Mouse (Mus musculus): ENCODE results near the gene Hdgfl3. TPM values are rescaled to one million over a fixed set of nuclear protein-coding genes. Genes with fewer than 3 reads are reported as not detected.

Hdgfl3 gene
- not detected in 2 replicates for polyA plus RNA-seq (2012)

GRCm38 (mm10) chr7:81934267-81934745 lies at the start of gene Hdgfl3:
TSS of gene Hdgfl3 (minus strand) at chr7:81934473.
- TF ChIP-seq GATA1 (IDR thresholded peaks at IDR 0.05; ENCODE audit: low read length) = no peak

GRCm38 (mm10) chr7:81983651-81984050 lies 49.4 kb upstream of the Hdgfl3 start:
- TF ChIP-seq GATA1 (IDR thresholded peaks at IDR 0.05; ENCODE audit: low read length) = no peak

DNA sequence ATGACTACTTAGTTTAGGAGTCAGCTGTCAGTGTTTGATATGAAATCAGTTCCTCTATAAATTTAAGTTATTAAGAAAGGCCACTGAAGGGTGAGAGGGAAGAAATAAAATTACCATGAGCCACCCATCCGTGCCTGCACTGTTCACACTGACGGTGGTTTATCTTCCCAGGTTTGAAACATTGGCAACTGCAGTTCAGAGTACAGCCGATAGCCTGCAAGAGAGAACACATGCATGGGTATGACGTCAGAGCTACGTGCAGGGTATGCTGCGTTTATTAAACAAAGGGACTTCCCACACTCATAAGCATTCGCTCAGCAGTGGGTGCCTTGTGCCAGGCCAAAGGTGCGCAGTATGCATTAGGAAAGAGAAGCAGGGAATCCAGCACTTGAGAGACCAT lies 44.0 kb upstream of the Hdgfl3 start:
- no peak for TF ChIP-seq GATA1 (IDR thresholded peaks at IDR 0.05; ENCODE audit: low read length)

DNA sequence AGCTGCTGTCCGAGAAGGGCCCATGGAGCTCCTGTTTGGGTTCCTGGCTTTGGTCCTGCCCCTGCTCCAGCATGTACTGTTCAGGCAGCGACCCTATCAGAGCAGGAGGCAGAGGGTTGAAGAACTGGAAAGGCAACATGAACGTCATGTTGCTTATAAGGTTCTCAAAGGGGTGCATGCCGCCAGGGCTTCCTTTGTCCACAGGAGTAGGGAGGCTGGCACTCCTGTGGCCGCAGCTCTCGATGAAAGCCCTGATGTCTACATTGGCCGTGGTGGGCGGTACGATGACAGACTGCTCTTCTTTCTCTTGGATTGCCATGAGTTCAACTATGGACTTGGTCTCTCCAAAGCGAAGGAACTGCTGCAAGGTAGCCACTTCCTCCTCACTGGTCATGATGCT lies 40.3 kb upstream of the Hdgfl3 start:
- no peak for TF ChIP-seq GATA1 (IDR thresholded peaks at IDR 0.05; ENCODE audit: low read length)

DNA sequence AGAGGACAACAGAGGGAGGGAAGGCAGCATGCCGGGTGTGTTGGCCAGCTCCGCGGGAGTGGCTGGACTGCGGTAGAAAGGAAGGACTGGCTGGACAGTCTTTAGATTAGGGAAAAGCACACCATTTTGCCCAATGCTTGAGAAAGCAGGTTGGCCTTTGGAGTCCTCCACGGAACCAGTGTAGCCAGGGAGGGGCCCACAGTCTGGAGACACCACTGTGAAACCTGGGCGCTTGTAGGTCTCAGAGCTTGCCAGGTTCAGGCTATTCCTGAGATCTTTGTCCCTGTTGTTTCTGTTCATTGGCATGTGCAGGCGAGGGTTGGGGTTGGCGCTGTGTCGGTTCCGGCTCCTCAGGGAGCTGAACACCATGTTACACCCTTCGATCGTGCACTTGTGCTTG lies 39.7 kb upstream of the Hdgfl3 start:
- no peak for TF ChIP-seq GATA1 (IDR thresholded peaks at IDR 0.05; ENCODE audit: low read length)

GRCm38 (mm10) chr7:81973339-81973738 lies 39.1 kb upstream of the Hdgfl3 start:
- TF ChIP-seq GATA1 (IDR thresholded peaks at IDR 0.05; ENCODE audit: low read length) = no peak

DNA sequence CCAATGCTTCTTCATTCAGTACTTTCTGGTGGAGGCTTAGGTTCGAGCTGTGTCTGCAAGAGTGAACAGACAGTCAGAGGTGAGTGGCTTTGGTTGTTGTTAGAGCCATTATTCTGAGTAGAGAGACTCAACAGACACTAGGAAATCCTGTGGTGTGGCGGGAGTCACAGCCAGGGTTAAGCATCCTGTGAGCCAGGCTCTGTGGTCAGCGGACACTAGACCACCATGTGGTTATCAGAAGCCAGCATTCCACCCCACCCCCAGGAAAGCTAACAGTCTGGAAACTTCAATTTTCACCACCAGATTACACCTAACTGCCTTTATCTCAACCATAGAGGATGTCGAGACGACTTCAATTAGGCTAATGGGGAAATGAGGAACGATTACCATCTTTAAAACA lies 34.7 kb upstream of the Hdgfl3 start:
- no peak for TF ChIP-seq GATA1 (IDR thresholded peaks at IDR 0.05; ENCODE audit: low read length)

DNA sequence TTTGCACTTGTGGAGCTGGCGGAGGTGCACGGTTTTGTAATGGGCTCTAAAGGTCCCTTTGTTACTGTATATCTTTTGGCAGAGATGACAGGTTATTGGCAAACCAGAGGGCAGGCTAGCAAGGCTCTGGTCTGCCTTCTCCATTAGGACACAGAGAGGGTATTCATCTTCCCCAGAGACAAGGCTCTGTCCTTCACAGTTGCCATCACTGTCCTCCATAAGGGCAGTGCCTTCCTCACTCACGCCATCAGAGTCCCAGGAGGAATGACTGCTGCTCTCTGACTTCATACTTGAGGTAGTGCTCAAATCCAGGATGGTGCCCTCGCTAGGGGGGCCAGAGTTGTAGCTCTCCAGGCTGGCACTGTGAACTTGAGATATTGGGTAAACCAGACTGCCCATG lies 34.2 kb upstream of the Hdgfl3 start:
- TF ChIP-seq GATA1 (IDR thresholded peaks at IDR 0.05; ENCODE audit: low read length) = no peak

- no peak for TF ChIP-seq GATA1 (IDR thresholded peaks at IDR 0.05; ENCODE audit: low read length)
Observed at GRCm38 (mm10) chr7:81966195-81966594, 31.9 kb upstream of the Hdgfl3 start.

DNA sequence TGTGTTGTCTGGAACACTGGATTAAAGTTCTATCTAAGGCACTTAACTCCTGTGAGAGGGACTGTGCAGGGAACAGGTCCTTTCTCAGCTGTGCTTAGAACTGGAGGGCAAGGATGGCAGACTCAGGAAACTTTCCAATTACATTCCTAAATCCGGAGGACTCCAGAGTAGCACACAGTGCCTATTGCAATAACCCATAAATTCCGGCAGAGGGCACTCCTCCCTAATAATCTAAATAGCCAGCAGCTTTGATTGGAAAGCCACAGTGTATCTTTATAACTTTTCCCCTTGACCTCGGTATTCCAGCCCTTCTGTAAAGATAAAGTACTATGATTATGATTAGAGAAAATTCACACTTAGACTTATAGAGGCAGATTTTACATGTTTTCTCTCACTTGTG lies 25.4 kb upstream of the Hdgfl3 start:
- no peak for TF ChIP-seq GATA1 (IDR thresholded peaks at IDR 0.05; ENCODE audit: low read length)

DNA sequence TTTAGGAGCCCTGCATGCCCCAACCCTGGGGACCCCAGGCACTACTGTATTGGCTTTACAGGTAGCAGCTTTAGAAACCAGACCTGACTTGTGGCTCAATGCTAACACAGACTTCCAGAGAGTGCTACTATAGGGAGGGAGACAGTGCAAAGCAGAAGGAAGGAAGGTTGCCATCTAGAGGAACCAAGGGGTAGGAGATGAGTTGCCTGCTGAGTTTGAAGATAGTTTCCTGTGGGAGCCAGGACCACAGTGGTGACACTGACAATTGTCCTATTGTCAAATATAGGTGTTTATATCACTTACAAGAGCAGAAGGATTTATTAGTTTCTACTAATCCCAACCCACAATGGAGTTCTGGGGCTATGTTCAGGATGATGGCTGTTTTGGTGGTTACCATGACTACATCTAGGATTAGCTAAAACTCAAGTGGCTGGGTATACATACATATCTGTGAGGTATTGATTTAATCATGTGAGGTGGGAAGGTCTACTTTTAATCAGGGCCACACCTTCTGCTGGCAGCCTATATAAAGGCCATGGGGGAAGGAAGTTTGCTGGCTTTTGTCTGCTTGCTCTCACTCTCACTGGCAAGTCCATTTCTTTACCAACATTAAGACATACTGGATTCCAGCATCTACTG lies 20.1 kb upstream of the Hdgfl3 start:
- no peak for TF ChIP-seq GATA1 (IDR thresholded peaks at IDR 0.05; ENCODE audit: low read length)

DNA sequence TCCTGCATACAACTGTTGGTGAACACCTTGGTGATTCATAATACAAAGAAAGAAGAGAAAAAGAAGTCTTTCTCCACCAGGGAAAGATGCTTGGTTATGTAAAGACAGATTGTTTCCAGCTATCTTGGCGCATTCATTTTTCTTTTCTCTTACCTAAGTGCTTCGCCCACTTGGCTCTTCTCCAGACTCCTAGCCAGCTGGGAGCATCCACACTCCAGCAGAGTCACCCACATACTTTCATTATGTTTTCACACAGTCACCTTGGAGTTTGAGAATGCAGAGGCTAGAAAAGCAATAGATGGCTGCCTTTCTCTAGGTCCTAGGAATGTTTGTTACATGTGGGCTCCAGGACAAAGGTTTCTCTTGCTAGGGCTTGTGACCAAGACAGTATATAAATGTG lies 16.2 kb upstream of the Hdgfl3 start:
- no peak for TF ChIP-seq GATA1 (IDR thresholded peaks at IDR 0.05; ENCODE audit: low read length)

GRCm38 (mm10) chr7:81945398-81945797 lies 11.1 kb upstream of the Hdgfl3 start:
- no peak for TF ChIP-seq GATA1 (IDR thresholded peaks at IDR 0.05; ENCODE audit: low read length)

DNA sequence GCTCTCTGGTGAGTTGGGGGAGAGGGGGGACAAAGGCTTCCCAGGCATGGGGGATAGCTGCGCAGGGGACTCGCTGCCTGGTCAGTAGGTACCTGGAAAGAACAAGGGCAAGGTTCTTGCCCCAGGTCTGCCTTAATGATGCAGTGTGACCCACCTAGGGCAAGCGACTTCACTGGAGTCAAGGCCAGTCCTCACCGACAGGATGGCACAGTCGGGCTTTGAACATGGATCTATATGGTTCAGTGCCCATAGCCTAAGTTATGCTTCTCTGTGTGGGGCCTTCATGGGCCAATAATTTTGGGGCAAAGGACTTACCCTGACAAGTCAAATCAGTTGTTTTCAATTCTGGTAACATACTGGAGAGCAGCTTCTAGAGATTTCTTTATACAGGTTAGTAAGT lies 533 bp upstream of the Hdgfl3 start:
- TF ChIP-seq GATA1 (IDR thresholded peaks at IDR 0.05; ENCODE audit: low read length) = no peak

DNA sequence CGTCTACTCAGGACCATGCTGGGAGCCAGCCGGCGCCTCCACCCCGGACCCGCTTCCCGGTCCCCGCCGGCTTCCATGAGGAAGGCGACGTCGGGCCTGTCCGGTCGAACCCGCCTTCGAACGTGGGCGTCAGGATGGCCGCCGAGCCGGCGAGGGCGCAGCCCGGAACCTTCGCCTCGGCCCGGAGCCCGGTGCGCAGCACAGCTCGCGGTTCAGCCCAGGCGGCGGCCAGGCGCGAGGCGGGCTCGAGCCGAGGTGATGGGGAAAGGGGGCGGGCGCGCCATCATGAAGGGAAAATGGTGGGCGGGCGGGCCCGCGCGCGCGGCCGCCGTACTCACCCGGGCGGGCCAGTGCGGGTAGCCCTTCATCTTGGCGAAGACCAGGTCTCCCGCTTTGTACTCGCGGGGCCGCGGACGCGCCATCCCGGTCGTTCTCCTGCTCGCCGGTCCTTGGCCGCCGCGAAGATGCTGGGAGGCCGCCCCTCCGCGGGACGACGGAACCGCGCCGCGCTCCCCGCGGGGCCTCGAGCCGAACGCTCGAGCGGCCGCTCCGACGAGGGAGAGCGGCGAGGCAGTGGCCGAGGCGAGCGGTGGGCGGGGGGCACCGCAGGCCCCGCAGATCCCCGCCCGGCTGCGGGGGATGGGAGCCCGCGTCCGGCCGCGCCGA lies 539 bp downstream of the Hdgfl3 start:
- no peak for TF ChIP-seq GATA1 (IDR thresholded peaks at IDR 0.05; ENCODE audit: low read length)

DNA sequence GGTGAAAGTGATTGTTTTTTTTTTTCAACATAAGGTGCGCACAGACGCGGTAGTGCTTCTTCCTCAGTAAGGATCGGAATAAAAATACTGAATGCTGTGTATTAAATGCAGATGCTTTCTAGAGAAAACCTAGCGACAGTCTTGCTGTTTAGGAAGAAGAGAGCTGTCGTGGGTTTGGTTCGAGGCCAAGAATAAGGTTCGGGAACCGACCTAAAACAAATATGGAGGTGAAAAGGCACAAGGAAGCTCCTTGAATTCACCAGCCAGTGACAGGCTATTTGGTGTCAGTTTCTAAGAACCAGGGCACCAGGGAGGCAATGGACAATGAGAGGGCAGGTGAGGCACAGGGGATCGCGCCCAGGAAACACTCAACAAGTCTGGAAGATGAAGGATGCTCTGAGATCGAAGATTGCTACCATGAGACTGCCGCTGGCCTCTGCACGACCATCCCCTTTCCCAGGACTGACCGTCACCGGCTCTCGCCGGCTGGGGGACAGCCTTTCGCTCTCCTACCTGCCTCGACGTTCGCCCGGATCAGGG lies 1.1 kb downstream of the Hdgfl3 start:
- TF ChIP-seq GATA1 (IDR thresholded peaks at IDR 0.05; ENCODE audit: low read length) = no peak

DNA sequence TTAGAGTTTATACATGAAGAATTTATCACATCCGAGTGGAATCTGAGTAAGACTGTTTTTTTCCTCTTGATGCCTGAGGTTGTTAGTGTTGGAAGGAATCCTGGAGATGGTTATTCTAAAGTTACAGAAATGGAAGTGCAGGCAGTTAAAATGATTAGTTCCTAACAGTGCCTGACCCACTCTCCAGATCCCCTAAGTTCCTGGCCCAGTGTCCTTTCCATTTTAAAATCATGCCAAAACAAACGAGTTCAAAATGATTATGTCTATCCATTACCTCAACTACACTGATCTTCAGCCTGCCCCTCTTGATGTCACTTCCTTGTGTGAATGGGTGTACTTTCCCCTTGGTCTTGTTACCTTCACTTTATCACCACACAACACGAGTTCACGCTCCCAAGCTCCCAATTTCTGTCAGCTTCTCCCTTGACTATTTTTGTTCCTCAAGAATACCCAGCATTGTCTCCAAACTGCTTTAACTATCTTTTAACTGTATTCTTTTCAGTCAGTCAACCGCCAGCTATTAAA lies 1.7 kb downstream of the Hdgfl3 start:
- TF ChIP-seq GATA1 (IDR thresholded peaks at IDR 0.05; ENCODE audit: low read length) = no peak

Data from G1E-ER4 (cell line).